Mouse (Mus musculus) ES-E14 (cell line): ENCODE measurements around the gene Astn2. TPM values are rescaled to one million over a fixed set of nuclear protein-coding genes. Genes with fewer than 3 reads are reported as not detected.

Experiments used
- DNase-seq: peaks from one replicate; pipeline ENCODE4 v3.0.0-alpha.2; 2013; ENCODE audit warnings: low read depth, low spot score
- H3K27ac ChIP-seq: 2 replicates; pipeline ENCODE4 v1.5.1; 2012; ENCODE audit warnings: low read depth, mild to moderate bottlenecking, low read length, moderate library complexity, mixed read lengths; ENCODE audit not compliant: poor library complexity, insufficient read depth, severe bottlenecking
- H3K36me3 ChIP-seq: 2 replicates; pipeline ENCODE4 v1.6.1; 2012; ENCODE audit warnings: mild to moderate bottlenecking, low read length, moderate library complexity, mixed read lengths; ENCODE audit not compliant: control insufficient read depth, poor library complexity, insufficient read depth, severe bottlenecking
- H3K4me1 ChIP-seq, 2 experiments: fragments of 150-350 bp in 1 of 2; sonication (generic) in 1 of 2; 2 replicates each; pipeline ENCODE4 v1.6.1; 2012; ENCODE audit warnings: low read length in 2 of 2, mild to moderate bottlenecking in 1 of 2, mixed read lengths in 1 of 2; ENCODE audit not compliant: control insufficient read depth in 2 of 2, insufficient read depth in 2 of 2, poor library complexity in 1 of 2
- H3K4me3 ChIP-seq, 2 experiments: fragments of 150-350 bp in 1 of 2; sonication (generic) in 1 of 2; 2 replicates each; pipeline ENCODE4 v1.5.1; 2012; ENCODE audit warnings: low read length in 2 of 2, low read depth in 1 of 2, mild to moderate bottlenecking in 1 of 2, mixed read lengths in 1 of 2; ENCODE audit not compliant: insufficient read depth in 1 of 2, poor library complexity in 1 of 2, severe bottlenecking in 1 of 2
- H3K9ac ChIP-seq: 2 replicates; pipeline ENCODE4 v1.6.1; 2012; ENCODE audit warnings: low read depth, mild to moderate bottlenecking, low read length, mixed read lengths; ENCODE audit not compliant: poor library complexity, insufficient read depth, severe bottlenecking
- H3K9me3 ChIP-seq: fragments of 150-350 bp; sonication (generic); 2 replicates; pipeline ENCODE4 v1.6.1; 2012; ENCODE audit warnings: low read depth, mild to moderate bottlenecking, low read length; ENCODE audit not compliant: control insufficient read depth, insufficient read depth
- CHD2 ChIP-seq: IDR thresholded peaks from 2 replicates; pipeline ENCODE4 v1.6.1; 2014; ENCODE audit warnings: mild to moderate bottlenecking, low read depth, low read length, inconsistent platforms
- HCFC1 ChIP-seq: IDR thresholded peaks from 2 replicates; pipeline ENCODE4 v1.6.1; 2012; ENCODE audit warnings: low read length, inconsistent platforms, borderline replicate concordance; ENCODE audit not compliant: insufficient read depth
- MAFK ChIP-seq: IDR thresholded peaks from 2 replicates; pipeline ENCODE4 v1.6.1; 2014; ENCODE audit warnings: mild to moderate bottlenecking, low read depth, low read length, inconsistent platforms; ENCODE audit not compliant: insufficient read depth
- ZC3H11A ChIP-seq: IDR thresholded peaks from 2 replicates; pipeline ENCODE4 v1.6.1; 2012; ENCODE audit warnings: low read depth, mild to moderate bottlenecking, inconsistent platforms, low read length, borderline replicate concordance
- ZNF384 ChIP-seq: IDR thresholded peaks from 2 replicates; pipeline ENCODE4 v1.6.1; 2012; ENCODE audit warnings: low read depth, low read length, inconsistent platforms
- in situ Hi-C, 2 experiments: fragments of 600-800 bp; cut with MboI; formaldehyde crosslinking; loops; one replicate each; pipeline ENCODE4 v1.15.1; 2025; ENCODE audit warnings: low sequenced_read_pairs in 2 of 2, inconsistent platforms in 1 of 2; ENCODE audit not compliant: unreplicated experiment in 2 of 2
- total RNA-seq: library from RNA; depleted of rRNA; stranded (reverse); fragments of 300-350 nt; gene quantifications from 2 replicates; pipeline ENCODE4 v1.2.3, GENCODE M21; 2012

Gene Astn2
- total RNA-seq, 1 experiment: 0.04 TPM

- no peak overlapping the region for H3K9ac ChIP-seq
- H3K9me3 ChIP-seq: no peaks in the 10 kb centered on the region
- in situ Hi-C loops: no loop called here
- no peak for DNase-seq
- H3K27ac ChIP-seq: no peak overlapping the region
- no peaks in the 10 kb centered on the region for H3K36me3 ChIP-seq
- H3K4me3 ChIP-seq: no peak overlapping the region
- no peaks in the 10 kb centered on the region for H3K4me1 ChIP-seq
- TF ChIP-seq ZC3H11A (no peak), MAFK (no peak), HCFC1 (no peak), ZNF384 (no peak), CHD2 (no peak)
Measured at GRCm38 (mm10) chr4:65820236-65820635, 584.2 kb downstream of the Astn2 start.

GRCm38 (mm10) chr4:65819835-65820234, 584.6 kb downstream of the Astn2 start:
- H3K36me3 ChIP-seq: no peaks in the 10 kb centered on the region
- no peak overlapping the region for H3K4me3 ChIP-seq
- no peaks in the 10 kb centered on the region for H3K9me3 ChIP-seq
- TF ChIP-seq HCFC1 (no peak), ZNF384 (no peak), ZC3H11A (no peak)
- H3K9ac ChIP-seq: no peak overlapping the region
- no peak for DNase-seq
- H3K4me1 ChIP-seq: no peaks in the 10 kb centered on the region
- H3K27ac ChIP-seq: no peak overlapping the region
- in situ Hi-C loops: no loop called here

- in situ Hi-C loops: no loop called here
- Histone ChIP-seq H3K36me3 (no peaks in the 10 kb centered on the region), H3K9me3 (no peaks in the 10 kb centered on the region), H3K4me1 (no peaks in the 10 kb centered on the region), H3K9ac (no peak overlapping the region), H3K27ac (no peak overlapping the region), H3K4me3 (no peak overlapping the region)
- no peak for DNase-seq
- no peak for TF ChIP-seq CHD2
- no peak for TF ChIP-seq HCFC1
- no peak for TF ChIP-seq MAFK
- TF ChIP-seq ZNF384: no peak
- TF ChIP-seq ZC3H11A: no peak
Measured at GRCm38 (mm10) chr4:65814176-65814535, 590.3 kb downstream of the Astn2 start.

GRCm38 (mm10) chr4:65813500-65814175, 590.8 kb downstream of the Astn2 start:
- no peak for DNase-seq
- H3K36me3 ChIP-seq: no peaks in the 10 kb centered on the region
- no peak overlapping the region for H3K9ac ChIP-seq
- no peaks in the 10 kb centered on the region for H3K9me3 ChIP-seq
- TF ChIP-seq CHD2 (no peak), HCFC1 (no peak), ZNF384 (no peak), ZC3H11A (no peak), MAFK (no peak)
- H3K4me1 ChIP-seq: no peaks in the 10 kb centered on the region
- H3K4me3 ChIP-seq: no peak overlapping the region
- in situ Hi-C loops: no loop called here
- no peak overlapping the region for H3K27ac ChIP-seq

- DNase-seq: no peak
- no peak overlapping the region for H3K9ac ChIP-seq
- H3K27ac ChIP-seq: no peak overlapping the region
- TF ChIP-seq HCFC1 (no peak), MAFK (no peak), CHD2 (no peak), ZNF384 (no peak), ZC3H11A (no peak)
- in situ Hi-C loops: no loop called here
- no peaks in the 10 kb centered on the region for H3K9me3 ChIP-seq
- no peaks in the 10 kb centered on the region for H3K4me1 ChIP-seq
- no peak overlapping the region for H3K4me3 ChIP-seq
- no peaks in the 10 kb centered on the region for H3K36me3 ChIP-seq
Measured at GRCm38 (mm10) chr4:65807341-65807740, 597.1 kb downstream of the Astn2 start.
